Mouse (Mus musculus): Measurements from ENCODE around the gene 4930402F06Rik. TPM values are rescaled to one million over a fixed set of nuclear protein-coding genes. Genes with fewer than 3 reads are reported as not detected.

4930402F06Rik gene
- polyA plus RNA-seq (2012; ENCODE audit: low replicate concordance): not detected in 2 replicates

DNA sequence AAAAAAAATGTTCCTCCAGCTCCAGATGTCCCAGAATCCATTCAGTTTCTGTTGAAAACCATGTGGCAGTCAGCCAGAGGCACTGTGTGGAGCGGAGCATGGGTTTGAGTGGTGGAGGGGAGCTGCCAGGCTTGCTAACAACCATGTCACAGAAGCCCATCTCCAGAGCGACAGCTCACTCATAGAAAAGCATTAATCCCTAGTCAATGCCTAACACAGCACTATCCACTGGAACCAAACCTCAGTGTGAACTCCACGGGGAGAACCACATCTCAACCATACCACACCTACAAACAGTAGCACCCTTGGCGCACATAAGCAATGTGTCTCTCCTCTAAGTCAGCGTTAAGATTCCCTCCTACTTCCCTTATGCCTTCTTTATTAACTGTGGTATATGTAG is at the start of gene 4930402F06Rik:
Gene 4930402F06Rik (minus strand): TSS at position 80 of the 400 bp plus-strand sequence.

DNA sequence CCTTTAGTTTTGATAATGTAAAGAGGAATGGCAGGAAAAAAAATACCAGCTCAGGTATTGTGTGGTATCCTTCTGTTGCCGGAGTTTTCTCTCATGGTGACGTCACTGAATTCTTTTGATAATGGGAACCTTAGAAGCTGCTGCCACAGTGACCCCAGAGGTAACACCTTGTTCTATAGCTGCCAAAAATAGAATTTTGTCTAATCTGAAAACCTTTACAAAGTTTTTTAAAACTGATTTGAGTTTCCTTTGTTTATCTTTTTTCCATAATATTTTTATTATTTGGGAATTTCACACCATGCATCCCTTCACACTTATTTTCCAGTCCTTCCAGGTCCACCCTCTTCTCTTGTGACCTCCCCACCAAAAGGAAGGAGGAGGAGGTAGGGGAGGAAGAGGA is 29.3 kb downstream of the 4930402F06Rik start, which contains the start of gene 4930568D16Rik:
Gene 4930568D16Rik (minus strand): TSS at position 101 of the 400 bp plus-strand sequence.

DNA sequence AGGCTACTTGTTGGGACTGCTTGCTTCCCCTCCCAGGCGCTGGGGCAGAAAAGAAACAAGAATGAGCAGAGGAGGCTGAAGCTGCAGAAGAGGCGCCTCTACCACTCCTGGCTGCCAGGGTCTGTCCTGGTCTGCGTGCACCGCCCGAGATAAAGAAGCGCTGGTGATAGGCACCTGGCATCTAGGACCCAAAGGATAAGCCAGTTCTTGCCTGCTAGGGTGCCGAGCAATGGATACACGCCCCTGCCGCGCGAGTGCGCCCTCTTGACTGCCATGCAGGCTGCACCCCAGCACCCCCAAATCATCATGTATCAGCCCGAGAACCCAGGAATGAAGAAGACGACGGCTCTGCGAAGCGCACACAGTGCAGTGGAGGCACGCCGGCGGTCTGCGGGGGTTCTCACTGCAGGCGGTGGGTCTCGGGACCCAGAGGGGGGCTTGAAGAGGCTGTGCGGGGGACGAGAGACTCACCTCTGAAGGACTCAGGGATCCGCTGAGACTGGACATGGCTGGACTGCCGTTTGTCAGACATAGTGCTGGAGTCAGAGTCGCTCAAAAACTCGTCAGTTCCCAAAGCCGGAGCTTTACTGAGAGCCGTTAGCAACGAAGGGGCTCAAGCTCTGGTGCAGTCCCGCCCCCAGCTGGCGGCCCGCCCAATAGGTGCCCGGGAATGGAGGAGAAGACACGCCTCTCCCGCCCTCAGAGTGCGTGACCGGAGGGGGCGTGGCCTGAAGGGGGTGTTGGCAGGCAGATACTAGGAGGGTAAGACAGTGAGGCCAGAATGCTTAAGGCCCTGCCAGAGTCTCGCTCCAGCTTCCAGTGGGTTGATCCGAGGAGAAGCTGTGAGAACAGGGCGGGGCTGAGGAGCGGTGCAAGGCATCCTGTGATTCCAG is 60.3 kb downstream of the 4930402F06Rik start, which contains the start of gene Stom:
Gene Stom (minus strand): TSS at position 589 of the 893 bp plus-strand sequence.

Other genes starting within 250 kb of the 4930402F06Rik start
- 1,361 and 2,752 TPM in 2 replicates for gene Rab14, start 196.1 kb downstream of the 4930402F06Rik start, polyA plus RNA-seq (2012; ENCODE audit: low replicate concordance)
- gene Gsn, start 140.8 kb downstream of the 4930402F06Rik start, polyA plus RNA-seq (2012; ENCODE audit: low replicate concordance): 11.6 and 13.3 TPM in 2 replicates
- 69.9 and 194 TPM in 2 replicates for gene Stom, start 60.2 kb downstream of the 4930402F06Rik start, polyA plus RNA-seq (2012; ENCODE audit: low replicate concordance)
- gene 4930568D16Rik, start 29.4 kb downstream of the 4930402F06Rik start, polyA plus RNA-seq (2012; ENCODE audit: low replicate concordance): not detected in 2 replicates
- 6.5 and 6.8 TPM in 2 replicates for gene Ggta1, start 66.1 kb upstream of the 4930402F06Rik start, polyA plus RNA-seq (2012; ENCODE audit: low replicate concordance)
- 9.3 and 14.0 TPM in 2 replicates for gene Dab2ip, start 161.1 kb upstream of the 4930402F06Rik start, polyA plus RNA-seq (2012; ENCODE audit: low replicate concordance)

Measured in leukemia stem cell, adult 10-12 weeks (primary cell).